Mouse (Mus musculus) hindbrain, embryonic 11.5 days (tissue): ENCODE measurements at regions not wholly inside any gene's neighbourhood (a gene's known extent, or its start where the extent isn't known, plus 50 kb on each side); places are given as distances from the start of the nearest gene placed in this dataset.

ENCODE experiments used
- ATAC-seq: fragments of 200-750 bp; cut with Nextera tagmentation; 2 replicates; pipeline ENCODE4 v1.8.0; 2017; ENCODE audit warnings: mild to moderate bottlenecking, moderate TSS enrichment, moderate library complexity; ENCODE audit not compliant: low FRiP score
- DNase-seq: peaks from one replicate; pipeline ENCODE4 v3.0.0-alpha.2; 2015; ENCODE audit warnings: low spot score
- H3K27ac ChIP-seq: fragments of 300-500 bp; sonication (generic); 2 replicates; pipeline ENCODE4 v1.5.1; 2014; ENCODE audit warnings: mild to moderate bottlenecking, low read depth, low read length
- H3K27me3 ChIP-seq: fragments of 300-500 bp; sonication (generic); 2 replicates; pipeline ENCODE4 v1.6.1; 2014; ENCODE audit warnings: mild to moderate bottlenecking, low read length, moderate library complexity, mixed read lengths; ENCODE audit not compliant: control insufficient read depth, insufficient read depth
- H3K36me3 ChIP-seq: fragments of 300-500 bp; sonication (generic); 2 replicates; pipeline ENCODE4 v1.6.1; 2014; ENCODE audit warnings: mild to moderate bottlenecking, low read length, moderate library complexity, mixed read lengths; ENCODE audit not compliant: control insufficient read depth, insufficient read depth
- H3K4me1 ChIP-seq: fragments of 300-500 bp; sonication (generic); replicated peaks from 2 replicates; pipeline ENCODE4 v1.6.1; 2014; ENCODE audit warnings: low read length, mixed read lengths; ENCODE audit not compliant: control insufficient read depth, insufficient read depth
- H3K4me2 ChIP-seq: fragments of 300-500 bp; sonication (generic); replicated peaks from 2 replicates; pipeline ENCODE4 v1.6.1; 2014; ENCODE audit warnings: mild to moderate bottlenecking, low read depth, low read length
- H3K4me3 ChIP-seq: fragments of 300-500 bp; sonication (generic); 2 replicates; pipeline ENCODE4 v1.5.1; 2014; ENCODE audit warnings: low read depth, low read length
- H3K9ac ChIP-seq: fragments of 300-500 bp; sonication (generic); 2 replicates; pipeline ENCODE4 v1.6.1; 2014; ENCODE audit warnings: low read depth, low read length
- H3K9me3 ChIP-seq: fragments of 300-500 bp; sonication (generic); 2 replicates; pipeline ENCODE4 v1.6.1; 2016; ENCODE audit warnings: low read length; ENCODE audit not compliant: control insufficient read depth
- WGBS: fragments of 180-500 bp; shearing (Covaris S2); extraction: QIAGEN DNeasy Blood & Tissue Kit; methylation state at CpG from one replicate; pipeline ENCODE4 v1.1.7; 2014; 5-methylcytosine and 5-hydroxymethylcytosine counted together

DNA sequence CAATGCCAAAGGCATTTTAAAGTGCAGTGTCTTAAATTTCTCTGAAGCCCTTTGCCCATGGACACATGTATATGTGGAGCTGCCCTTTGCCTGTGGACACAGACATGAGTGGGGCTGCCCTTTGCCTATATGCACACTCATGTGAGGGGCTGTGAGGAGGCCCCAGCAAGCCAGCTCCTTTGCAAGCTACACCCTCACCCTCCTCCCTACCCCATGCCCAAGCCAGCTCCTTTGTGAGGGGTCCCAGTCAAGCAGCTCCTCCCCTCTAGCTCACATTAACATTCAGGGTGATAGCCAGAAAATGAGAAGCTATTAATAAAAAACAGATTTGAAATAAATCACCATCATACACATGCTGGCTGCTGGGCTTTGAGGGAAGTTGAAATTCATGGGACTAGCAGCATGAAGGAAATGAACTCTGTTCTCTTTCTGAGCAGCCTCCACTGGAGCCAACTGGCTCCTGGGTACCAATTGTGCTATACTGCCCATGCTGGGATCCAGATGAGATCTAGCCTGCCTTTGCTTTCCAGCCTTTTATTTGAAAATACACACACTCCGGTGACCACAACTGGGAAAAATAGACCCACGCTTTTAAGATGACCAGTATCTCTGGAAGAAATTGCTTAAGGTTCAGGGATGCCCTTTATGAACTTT, 151.4 kb downstream of the Abcc12 start:
- WGBS = 97% methylated on average over 2 of the region's 2 CpGs
- Histone ChIP-seq H3K4me3 (no peak overlapping the region), H3K27me3 (no peaks in the 10 kb centered on the region), H3K4me1 (no peaks in the 10 kb centered on the region), H3K36me3 (no peaks in the 10 kb centered on the region), H3K4me2 (no peak overlapping the region), H3K9ac (no peak overlapping the region), H3K27ac (no peak overlapping the region), H3K9me3 (no peaks in the 10 kb centered on the region)
- ATAC-seq (no peak), DNase-seq (no peak)

DNA sequence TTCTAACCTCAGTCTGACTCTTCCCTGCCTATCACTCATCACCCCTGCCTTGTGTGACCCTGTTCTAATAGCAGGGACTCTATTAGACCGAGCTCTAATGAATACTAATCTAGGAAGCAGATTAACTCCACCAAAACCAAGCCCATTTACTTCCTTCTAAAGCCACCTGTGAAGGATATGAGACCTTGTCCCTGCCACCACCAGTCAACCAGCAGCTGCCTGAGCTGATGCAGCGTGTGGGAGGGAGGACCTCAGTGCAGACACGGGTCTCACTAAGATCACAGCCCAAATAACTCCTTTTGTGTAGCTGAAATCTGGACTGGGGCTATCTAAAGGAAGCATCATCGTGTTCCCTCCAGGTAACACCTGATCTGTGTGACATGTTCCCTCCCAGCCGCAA, 152.4 kb downstream of the Abcc12 start:
- Histone ChIP-seq H3K4me2 (no peak overlapping the region), H3K36me3 (no peaks in the 10 kb centered on the region), H3K4me3 (no peak overlapping the region), H3K27me3 (no peaks in the 10 kb centered on the region), H3K9me3 (no peaks in the 10 kb centered on the region), H3K9ac (no peak overlapping the region), H3K27ac (no peak overlapping the region), H3K4me1 (no peaks in the 10 kb centered on the region)
- ATAC-seq = no peak
- WGBS = 59% methylated on average over 5 of the region's 5 CpGs
- no peak for DNase-seq

DNA sequence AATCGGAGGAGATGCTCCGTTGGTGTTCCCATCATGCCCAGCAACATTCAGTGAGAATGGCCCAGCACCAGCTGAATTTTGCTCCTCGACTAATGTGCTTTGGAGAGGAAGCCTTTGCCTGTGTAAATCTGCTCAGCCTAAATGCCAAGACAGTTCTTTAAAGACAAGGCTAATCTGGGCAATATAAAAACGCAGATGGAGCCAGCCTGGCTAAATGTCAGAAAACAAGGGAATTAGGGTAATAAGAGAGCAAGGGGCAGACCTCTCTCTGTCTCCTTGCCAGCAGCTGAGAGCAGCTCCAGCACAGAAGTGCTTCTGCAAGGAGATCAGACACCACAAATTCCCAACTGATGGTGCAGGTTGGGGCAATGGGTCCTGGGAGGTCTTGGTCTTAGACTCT, 154.4 kb downstream of the Abcc12 start:
- H3K4me1 ChIP-seq = no peaks in the 10 kb centered on the region
- H3K4me2 ChIP-seq = no peak overlapping the region
- no peak overlapping the region for H3K9ac ChIP-seq
- no peak overlapping the region for H3K27ac ChIP-seq
- 67% methylated on average over 4 of the region's 4 CpGs for WGBS
- DNase-seq (no peak), ATAC-seq (no peak)
- no peaks in the 10 kb centered on the region for H3K36me3 ChIP-seq
- H3K9me3 ChIP-seq = no peaks in the 10 kb centered on the region
- H3K4me3 ChIP-seq = no peak overlapping the region
- no peaks in the 10 kb centered on the region for H3K27me3 ChIP-seq

DNA sequence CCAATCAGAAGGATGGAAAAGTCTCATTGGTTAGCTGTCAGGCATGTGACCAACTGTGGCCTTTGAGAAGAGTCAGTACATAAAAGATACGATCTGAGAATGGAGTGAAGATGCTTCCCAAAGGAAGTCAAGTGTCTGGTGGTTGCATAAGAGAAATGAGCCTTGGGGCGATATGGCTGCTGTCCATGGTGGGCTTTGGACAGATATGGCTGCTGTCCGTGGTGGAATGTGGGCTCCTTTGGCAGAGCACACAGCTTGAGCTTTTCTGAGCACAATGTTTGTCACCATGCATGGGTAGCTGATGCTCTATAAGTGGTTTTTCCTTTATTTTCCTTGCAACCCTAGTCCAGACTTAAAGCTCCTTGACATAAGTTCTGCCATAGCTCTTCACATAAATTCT, 155.1 kb downstream of the Abcc12 start:
- DNase-seq = peak; percentile 7
- WGBS = 82% methylated on average over 3 of the region's 3 CpGs
- H3K9ac ChIP-seq = no peak overlapping the region

DNA sequence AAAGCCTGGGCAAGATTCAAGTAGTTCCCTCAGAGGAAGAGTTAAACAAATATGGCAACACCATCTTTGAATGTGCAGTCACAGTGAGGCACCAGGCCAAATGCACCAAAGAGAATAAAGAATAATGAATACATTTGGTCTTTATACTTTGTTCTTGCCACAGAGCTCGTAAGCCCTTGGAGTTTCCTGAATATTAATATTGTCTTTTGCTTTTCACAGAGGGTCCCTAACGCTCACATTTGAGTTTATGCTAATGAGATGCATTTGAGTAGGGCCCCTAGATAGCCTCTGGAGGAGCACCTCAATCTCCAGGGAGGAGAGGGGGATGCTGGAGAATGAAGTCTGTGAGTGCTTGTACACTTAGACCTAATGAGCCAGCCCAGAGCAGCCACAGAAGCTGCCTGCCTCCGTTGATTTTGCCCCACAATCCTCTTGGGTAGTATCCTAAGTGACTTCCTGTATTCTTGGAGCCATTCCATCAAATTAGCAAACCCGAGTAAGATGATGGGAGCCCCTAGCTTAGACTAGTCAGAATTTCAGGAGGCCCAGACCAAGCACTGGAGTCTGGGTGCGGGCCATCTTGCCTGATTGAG, 161.3 kb downstream of the Abcc12 start:
- ATAC-seq (no peak), DNase-seq (peak; percentile 6)
- Histone ChIP-seq H3K27ac (no peak overlapping the region), H3K4me2 (no peak overlapping the region), H3K27me3 (no peaks in the 10 kb centered on the region), H3K36me3 (no peaks in the 10 kb centered on the region), H3K9me3 (no peaks in the 10 kb centered on the region), H3K4me1 (no peaks in the 10 kb centered on the region; the same call in 1 of the 2 replicates), H3K4me3 (no peak overlapping the region), H3K9ac (no peak overlapping the region)
- 71% methylated on average over 5 of the region's 5 CpGs for WGBS

More for the DNA sequence above, 155.1 kb downstream of the Abcc12 start:
- Histone ChIP-seq H3K4me1 (no peaks in the 10 kb centered on the region), H3K27me3 (no peaks in the 10 kb centered on the region), H3K27ac (no peak overlapping the region), H3K4me3 (no peak overlapping the region), H3K36me3 (no peaks in the 10 kb centered on the region), H3K9me3 (no peaks in the 10 kb centered on the region), H3K4me2 (no peak overlapping the region)
- no peak for ATAC-seq

DNA sequence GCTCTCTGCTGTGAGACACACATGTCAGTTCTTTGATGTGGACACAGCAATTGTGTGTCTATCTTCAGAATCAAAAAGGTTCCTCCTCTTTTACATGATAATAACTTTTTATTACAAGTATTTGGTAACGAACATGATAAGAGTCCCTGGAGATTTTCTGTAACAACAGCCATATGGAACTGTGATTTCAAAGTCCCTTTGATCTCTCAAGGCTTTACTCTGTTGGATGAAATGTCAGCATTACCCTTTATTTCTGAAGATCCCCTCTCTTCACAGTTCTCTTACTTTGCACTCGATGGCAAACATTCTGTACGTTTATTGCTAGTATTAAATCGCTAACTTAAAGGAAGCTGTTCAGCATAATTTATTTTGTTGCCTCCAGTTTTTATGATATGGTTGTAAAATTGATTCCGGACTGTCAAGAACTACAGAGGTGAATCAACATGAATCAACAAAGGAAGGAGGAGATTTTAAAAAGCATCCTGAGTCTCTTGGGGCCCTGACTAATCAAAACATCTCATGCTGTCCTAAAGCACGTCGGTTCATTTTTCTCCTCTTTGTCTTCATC, 162.0 kb downstream of the Abcc12 start:
- no peaks in the 10 kb centered on the region; the same call in 1 of the 2 replicates for H3K4me1 ChIP-seq
- H3K4me2 ChIP-seq = no peak overlapping the region
- no peaks in the 10 kb centered on the region for H3K9me3 ChIP-seq
- WGBS = 51% methylated on average over 7 of the region's 7 CpGs
- ATAC-seq (no peak), DNase-seq (peak; percentile 5)
- no peaks in the 10 kb centered on the region for H3K36me3 ChIP-seq
- H3K4me3 ChIP-seq = no peak overlapping the region
- no peaks in the 10 kb centered on the region for H3K27me3 ChIP-seq
- no peak overlapping the region; the same call in 1 of the 2 replicates for H3K27ac ChIP-seq
- H3K9ac ChIP-seq = no peak overlapping the region

DNA sequence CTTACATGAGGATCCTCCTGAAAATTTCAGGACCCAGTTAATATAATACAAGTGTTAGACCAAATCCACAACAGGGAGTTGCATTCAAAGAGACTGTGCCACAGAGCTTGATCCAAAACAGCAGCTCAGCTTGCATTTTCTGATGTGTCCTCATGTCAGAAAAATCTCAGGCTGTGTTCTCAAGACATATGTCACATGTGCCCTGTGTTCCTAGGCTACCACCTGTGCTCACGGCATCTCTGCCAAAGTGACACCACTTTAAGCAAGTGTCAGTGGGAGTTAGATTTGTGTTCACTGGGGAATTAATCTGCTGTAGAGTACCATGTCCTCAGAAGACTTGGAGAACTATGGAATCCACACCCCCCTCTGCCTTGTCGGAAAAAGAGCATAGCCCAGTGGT, 165.3 kb downstream of the Abcc12 start:
- WGBS = 86% methylated on average over 2 of the region's 2 CpGs
- ATAC-seq = no peak

DNA sequence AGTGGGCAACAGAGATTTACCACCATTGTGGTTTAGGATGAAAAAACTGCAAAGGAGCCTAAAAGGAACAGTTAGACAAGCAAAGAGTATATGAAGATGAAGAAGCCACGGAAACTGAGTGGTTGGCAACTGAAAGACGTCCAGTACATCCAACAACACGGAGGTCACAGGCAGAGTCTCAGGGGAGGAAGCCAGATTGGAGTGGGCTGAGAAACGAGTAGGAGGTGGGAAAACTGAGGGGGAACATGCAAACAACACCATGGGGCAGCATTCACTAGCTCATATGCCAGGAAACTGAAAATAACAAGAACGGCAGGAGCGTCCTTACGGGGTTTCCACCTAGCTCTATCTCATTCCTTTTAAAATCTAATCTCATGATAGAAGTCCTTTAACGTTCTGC, 169.3 kb downstream of the Abcc12 start:
- H3K27ac ChIP-seq = no peak overlapping the region
- no peaks in the 10 kb centered on the region for H3K4me1 ChIP-seq
- no peak overlapping the region for H3K9ac ChIP-seq
- no peak overlapping the region for H3K4me3 ChIP-seq
- no peak overlapping the region for H3K4me2 ChIP-seq
- ATAC-seq = no peak
- WGBS = 79% methylated on average over 8 of the region's 8 CpGs
- H3K9me3 ChIP-seq = no peaks in the 10 kb centered on the region
- no peaks in the 10 kb centered on the region for H3K36me3 ChIP-seq
- H3K27me3 ChIP-seq = no peaks in the 10 kb centered on the region
- no peak for DNase-seq

More for the DNA sequence above, 165.3 kb downstream of the Abcc12 start:
- DNase-seq = no peak
- Histone ChIP-seq H3K27ac (no peak overlapping the region), H3K36me3 (no peaks in the 10 kb centered on the region), H3K4me2 (no peak overlapping the region), H3K4me3 (no peak overlapping the region), H3K9me3 (no peaks in the 10 kb centered on the region), H3K9ac (no peak overlapping the region), H3K27me3 (no peaks in the 10 kb centered on the region), H3K4me1 (no peaks in the 10 kb centered on the region; the same call in 1 of the 2 replicates)

DNA sequence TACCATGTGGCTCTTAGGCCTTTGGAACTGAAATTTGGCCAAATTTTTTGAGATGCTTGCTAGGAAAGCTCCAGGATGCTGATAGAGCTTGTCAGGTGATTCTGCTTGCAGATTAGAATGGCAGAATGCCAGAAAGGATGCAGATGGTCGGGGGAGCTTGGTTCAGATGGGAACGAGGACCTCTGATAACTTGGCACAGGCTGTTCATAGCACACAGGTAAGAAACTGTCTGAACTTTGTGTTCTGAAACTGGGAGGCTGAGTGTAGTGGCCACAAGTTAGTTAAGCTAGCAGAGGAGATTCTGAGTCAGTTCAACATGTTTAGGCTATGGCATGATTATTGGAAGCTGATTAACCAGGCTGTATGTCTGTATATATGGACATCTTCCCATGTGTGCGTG, 174.3 kb downstream of the Abcc12 start:
- ATAC-seq (no peak), DNase-seq (no peak)
- Histone ChIP-seq H3K9me3 (no peaks in the 10 kb centered on the region), H3K4me2 (no peak overlapping the region), H3K4me3 (no peak overlapping the region), H3K9ac (no peak overlapping the region), H3K36me3 (no peaks in the 10 kb centered on the region), H3K27me3 (no peaks in the 10 kb centered on the region), H3K4me1 (no peaks in the 10 kb centered on the region), H3K27ac (no peak overlapping the region)
- 85% methylated on average over 3 of the region's 3 CpGs for WGBS
